Mouse (Mus musculus) A20 (cell line): ENCODE data around the gene Gm20388.
"Not testable (repeated sequence)": the region's sequence is repeated elsewhere in the genome, so short reads cannot be mapped to it uniquely, and the experiment has no call there.

Experiments used
- DNase-seq: peaks from one replicate; pipeline ENCODE4 v3.0.0-alpha.2; 2011; ENCODE audit warnings: low read depth, low spot score

The Gm20388 gene

DNA sequence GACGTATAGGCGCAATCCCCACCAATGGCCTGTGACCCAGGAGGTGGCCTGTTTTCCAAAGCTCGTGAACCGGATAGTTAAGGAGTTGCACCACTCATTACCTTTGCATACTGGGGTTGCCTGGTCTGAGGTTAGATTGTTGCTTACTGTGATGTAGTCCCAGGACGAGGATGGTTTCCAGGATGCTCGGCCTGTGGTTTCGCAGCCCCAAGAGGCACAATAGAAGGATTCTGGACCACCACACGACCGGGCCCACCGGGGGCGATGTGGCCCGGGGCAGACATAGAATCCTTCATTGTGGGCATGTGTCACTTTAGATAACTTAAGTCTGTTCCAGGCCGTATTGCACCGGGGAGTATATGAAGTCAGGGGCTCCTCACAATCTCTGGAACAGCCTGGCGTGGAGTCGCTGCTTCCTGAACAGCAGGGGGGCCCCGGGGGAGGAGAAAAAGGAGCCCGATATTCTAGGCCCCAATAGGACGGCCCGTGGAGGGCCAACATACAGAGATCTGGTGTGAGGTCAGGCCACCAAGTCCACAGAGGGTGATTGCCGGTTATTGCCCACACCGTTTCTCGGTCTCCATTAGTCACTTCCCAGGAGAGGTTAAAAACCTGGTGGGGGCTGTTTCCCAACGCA, 3517.1 kb downstream of the Gm20388 start:
- DNase-seq, result peak; percentile 86

- peak; percentile 97 for DNase-seq
These were observed 3517.8 kb downstream of the Gm20388 start for GRCm38 (mm10) chr8:123428343-123428893.

DNA sequence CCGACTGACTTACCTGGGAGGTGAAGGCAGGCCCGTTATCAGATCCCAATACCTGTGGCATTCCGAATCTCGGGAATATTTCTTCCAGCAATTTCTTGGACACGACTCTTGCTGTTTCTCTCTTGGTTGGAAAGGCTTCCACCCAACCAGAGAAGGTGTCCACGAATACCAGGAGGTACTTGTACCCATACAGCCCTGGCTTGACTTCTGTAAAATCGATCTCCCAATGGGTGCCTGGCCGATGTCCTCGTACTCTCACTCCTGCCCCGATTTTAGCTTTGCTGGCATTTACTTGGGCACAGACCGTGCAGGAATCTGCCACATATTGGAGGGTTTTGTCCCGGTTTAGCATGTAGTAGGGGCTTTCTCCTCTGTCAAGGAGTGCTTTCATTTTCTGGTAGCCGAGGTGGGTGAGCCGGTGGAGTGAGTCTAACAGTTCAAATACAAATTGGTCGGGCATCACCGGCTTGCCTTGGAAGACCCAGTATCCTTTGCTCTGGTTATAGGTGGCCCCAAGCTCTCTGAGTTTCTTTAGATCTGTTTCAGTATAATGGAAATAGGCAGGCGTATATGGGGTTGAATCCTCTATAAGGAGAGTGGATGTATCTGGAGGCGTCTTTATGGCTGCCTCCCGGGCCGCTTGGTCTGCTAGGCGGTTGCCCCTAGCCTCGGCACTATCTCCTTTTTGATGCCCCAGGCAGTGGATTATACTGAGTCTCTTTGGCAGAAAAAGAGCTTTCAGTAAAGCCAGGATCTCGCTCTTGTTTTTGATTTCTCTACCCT, 3518.5 kb downstream of the Gm20388 start:
- DNase-seq, result peak; percentile 95

DNA sequence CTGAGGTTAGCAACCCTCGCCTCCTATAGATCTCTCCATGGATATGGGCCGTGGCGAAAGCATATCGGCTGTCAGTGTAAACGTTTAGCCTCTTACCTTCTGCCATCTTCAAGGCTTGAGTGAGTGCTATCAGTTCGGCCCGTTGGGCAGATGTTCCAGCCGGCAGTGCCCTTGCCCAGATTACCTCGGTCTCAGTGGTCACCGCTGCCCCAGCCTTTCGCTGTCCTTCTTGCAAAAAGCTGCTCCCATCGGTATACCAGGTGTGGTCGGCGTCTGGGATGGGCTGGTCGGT, 3519.0 kb downstream of the Gm20388 start:
- not testable (repeated sequence) for DNase-seq

- DNase-seq, result peak; percentile 85
These were observed 3520.3 kb downstream of the Gm20388 start for GRCm38 (mm10) chr8:123430936-123431335.

DNA sequence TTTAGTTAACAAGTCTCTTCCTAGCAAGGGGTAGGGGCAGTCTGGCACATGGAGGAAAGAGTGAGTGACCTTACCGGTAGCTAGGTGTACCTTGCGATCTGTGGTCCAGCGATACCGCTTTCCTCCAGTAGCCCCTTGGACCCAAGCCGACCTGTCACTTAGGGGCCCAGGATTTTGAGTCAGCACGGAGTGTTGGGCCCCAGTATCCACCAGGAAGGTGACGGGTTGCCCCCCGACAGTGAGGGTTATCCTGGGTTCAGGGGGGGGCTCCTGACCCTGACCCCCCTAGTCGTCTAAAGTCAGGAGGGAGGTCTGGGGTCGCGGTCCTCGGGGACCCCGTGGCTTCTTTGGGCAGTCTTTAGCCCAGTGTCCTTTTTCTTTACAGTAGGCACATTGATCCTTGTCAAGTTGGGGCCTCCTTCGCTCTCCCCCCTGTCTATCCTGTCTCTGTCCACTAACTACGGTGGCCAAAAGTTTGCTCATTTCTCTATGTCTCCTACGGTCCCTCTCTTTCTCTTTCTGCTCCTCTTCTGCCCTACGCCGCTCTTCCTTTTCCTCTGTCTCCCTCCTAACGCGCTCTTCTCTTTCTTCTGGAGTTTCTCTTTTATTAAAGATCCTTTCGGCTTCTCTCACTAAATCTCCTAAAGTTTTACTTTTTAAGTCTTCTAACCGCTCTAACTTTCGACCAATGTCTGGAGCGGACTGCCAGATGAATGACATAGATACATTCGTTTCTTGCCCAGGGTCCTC, 3521.2 kb downstream of the Gm20388 start:
- peak; percentile 92 for DNase-seq

- peak; percentile 88 for DNase-seq
These were observed 3521.7 kb downstream of the Gm20388 start for GRCm38 (mm10) chr8:123432381-123432780.

GRCm38 (mm10) chr8:123433241-123433974, 3522.8 kb downstream of the Gm20388 start:
- peak; percentile 96 for DNase-seq

DNA sequence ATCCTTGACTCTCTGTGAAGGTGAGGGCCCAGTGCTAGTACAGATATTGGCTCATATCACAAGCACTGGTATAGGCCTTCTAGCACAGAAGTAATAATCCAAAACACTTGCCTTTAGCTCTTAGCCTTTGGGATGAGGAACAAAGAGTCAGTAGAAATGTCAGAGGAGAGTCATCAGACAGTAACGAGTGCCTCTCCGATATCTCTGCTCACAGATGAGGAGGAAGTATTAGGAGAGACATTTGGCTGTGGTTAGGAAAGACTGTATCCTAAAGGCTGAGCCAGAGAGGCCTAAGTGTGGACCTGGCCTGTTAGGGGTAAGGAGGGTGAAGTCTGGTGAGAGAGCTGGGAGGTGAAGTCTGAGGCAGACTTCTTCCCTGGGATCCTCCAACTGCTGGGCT, 3531.1 kb downstream of the Gm20388 start:
- DNase-seq, result no peak

GRCm38 (mm10) chr8:123442351-123442750, 3531.7 kb downstream of the Gm20388 start:
- no peak for DNase-seq

DNA sequence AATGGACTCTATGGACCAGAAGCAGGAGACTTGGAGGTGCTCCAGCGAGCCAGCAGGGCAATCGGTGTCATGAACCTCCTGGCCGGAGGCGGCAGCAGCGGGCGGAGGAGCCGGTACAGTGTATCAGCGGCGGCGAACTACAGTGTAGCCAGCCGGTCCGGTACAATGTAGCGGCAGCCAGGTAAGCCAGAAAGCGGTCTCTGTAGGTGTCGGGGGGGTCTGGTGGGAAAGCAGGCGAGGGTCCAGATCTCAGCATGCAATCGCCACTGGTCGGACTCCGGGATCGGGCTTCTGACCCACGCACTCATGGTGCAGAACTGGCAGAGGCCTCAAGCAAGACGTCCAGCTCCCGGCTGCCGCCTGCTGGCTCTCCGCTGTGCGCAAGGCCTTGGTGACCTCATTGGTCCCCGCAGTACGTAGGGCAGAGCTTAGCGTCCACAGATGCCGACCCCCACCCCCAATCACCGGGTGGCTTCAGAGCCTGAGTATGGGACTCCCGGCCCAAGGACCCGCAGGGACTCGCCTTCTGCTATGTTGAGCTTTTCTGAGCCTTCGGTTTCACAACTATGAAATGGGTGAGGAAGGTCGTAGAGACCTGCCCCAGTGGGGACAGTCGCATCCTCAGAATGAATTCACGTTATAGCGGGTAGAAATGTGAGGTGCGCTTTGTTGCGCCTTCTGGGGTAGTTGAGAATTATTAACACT, 3532.4 kb downstream of the Gm20388 start:
- peak; percentile 97 for DNase-seq

- no peak for DNase-seq
These were observed 3532.9 kb downstream of the Gm20388 start for GRCm38 (mm10) chr8:123443576-123443921.

GRCm38 (mm10) chr8:123444131-123444530, 3533.5 kb downstream of the Gm20388 start:
- DNase-seq, result no peak

- DNase-seq, result no peak
These were observed 3535.3 kb downstream of the Gm20388 start for GRCm38 (mm10) chr8:123445981-123446380.

DNA sequence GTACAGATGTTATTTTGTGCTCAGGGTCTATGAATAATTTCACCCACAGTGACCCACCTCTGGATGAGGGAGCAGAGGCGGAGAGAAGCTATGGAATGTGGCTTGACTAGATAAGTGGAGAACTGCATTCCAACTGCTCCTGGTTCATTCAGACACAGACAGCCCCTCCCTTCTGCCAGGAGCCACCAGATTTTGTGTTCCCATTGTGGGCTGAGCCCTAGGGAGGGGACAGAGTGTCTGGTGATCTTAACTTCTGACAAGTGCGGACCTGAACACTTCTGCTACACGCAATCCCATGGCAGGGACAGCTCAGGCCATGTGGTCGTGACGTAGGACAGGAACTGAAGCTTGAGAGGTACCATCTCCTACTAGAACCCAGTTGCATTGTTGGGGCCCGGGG, 3536.2 kb downstream of the Gm20388 start:
- no peak for DNase-seq

DNA sequence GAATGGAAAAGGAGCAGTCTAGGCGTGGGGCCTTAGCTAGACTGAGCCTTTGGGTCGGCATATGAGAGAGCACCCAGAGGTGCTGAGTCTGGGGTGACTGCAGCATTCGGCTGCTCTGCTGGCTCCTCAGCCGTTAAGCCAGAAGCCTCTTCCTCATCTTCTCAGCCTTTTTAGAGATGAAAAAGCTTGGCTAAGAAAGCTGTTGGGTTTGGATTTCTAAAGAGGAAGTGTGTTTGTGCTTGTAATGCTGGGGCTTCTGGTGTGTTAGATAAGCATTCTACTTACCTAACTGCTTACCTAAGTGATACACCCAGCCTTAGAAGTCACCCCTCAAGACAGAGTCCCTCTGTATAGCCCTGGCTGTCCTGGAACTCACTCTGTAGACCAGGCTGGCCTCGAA, 3540.1 kb downstream of the Gm20388 start:
- DNase-seq, result no peak

GRCm38 (mm10) chr8:123451747-123452146, 3541.1 kb downstream of the Gm20388 start:
- DNase-seq, result not testable (repeated sequence)

DNA sequence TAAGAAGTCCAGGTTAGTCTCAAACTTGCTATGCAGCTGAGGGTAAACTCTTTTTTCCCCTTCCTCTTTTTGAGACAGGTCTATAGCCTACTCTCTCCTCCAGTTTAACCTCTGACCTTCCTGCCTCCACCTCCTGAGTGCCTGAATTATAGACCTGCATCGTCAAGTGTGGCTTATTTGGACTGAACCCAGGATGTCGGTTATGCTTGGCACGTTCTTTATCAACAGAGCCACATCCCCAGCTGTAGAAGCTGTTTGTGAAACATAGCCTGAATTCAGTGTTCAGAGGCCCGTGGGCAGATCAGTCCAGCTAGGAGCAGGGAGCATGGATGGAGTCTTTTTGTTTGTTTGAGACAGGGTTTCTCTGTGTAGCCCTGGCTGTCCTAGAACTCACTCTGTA, 3541.5 kb downstream of the Gm20388 start:
- DNase-seq, result no peak

DNA sequence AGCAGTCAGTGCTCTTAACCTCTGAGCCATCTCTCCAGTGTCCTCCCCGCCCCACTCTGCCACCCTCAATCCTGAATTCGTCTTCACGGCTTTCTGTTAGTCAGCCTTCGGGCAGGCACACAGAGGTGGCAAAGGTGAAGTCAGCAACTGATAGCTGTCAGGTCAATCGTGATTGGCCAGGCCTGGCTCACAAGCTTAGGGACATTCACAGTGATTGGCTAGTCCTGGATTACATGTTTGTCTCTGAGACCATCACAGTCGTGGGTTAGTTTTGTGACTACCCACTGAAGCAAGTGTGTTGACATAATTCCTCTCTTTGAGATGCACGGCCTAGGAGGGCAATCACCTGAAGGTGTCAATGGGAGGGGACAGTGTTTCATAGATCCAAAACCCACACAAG, 3542.7 kb downstream of the Gm20388 start:
- DNase-seq, result no peak

DNA sequence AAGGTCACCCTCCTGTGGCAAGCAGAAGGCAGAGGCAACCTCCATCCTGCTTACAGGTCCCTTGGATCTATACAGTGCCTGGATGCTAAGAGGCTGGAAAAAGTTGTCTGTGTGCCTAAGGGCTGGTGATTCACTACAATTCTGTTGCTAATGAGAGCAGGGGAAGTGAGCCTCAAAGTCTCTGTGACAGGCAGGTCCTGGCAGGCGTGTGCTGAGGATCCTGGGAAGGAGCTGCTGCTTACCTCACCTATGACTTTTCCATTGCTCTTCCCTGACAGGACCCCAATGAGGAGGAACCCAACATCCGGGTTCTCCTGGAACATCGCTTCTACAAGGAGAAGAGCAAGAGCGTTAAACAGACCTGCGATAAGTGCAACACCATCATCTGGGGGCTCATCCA, 3543.3 kb downstream of the Gm20388 start:
- no peak for DNase-seq

DNA sequence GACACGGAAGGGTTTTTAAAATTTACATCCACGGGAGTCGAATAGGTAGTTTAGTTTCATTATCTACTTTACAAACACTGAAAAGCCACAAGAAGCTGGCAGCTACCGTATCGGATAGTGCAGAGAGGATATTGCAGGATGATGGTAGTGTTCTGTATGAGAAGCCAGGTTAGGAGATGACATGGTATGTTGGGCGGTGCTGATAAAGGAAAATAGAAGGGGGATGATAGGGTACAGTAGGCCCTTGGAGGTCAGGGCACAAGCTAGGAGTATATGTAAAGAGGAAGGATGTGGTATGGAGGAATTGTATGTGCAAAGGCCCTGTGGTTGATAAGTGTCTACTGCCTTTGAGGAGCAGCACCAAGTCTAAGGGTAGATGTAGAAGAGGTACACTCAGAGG, 3543.9 kb downstream of the Gm20388 start:
- DNase-seq, result no peak
